Mouse (Mus musculus): Measurements from ENCODE around the gene Cbr1. TPM values are rescaled to one million over a fixed set of nuclear protein-coding genes. Genes with fewer than 3 reads are reported as not detected.

Gene Cbr1
- polyA plus RNA-seq, 1 experiment from 2014 or later = 102 TPM

GRCm38 (mm10) chr16:93586382-93586781 lies 19.3 kb upstream of the Cbr1 start:
- Histone ChIP-seq H3K9me3 (replicated peaks) (no peaks in the 10 kb centered on the region), H3K27me3 (ENCODE audit: low read depth, poor library complexity, severe bottlenecking) (no peaks in the 10 kb centered on the region), H3K4me3 (no peak overlapping the region), H3K27ac (no peak overlapping the region), H3K36me3 (peaks cover 41% of the 10 kb centered on the region), H3K4me1 (peaks cover 7% of the 10 kb centered on the region)
- no peak for DNase-seq (ENCODE audit: low spot score)
- WGBS = 63% methylated on average over 8 of the region's 8 CpGs

DNA sequence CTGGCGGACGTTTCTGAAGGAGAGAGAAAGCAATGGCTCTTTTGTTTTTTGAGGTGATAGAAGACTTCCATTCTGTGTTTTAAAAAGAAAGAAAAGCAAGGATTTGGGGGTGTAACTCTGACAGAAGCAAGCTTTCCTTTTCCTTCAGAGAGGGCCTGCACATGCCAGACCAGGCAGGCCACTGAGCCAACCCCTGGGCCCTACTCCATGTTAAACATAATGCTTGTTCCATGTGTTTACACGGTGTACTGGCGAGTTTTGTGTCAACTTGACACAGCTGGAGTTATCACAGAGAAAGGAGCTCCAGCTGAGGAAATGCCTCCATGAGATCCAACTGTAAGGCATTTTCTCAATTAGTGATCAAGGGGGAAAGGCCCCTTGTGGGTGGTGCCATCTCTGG lies 17.4 kb upstream of the Cbr1 start:
- no peaks in the 10 kb centered on the region for H3K27me3 ChIP-seq (ENCODE audit: low read depth, poor library complexity, severe bottlenecking)
- no peak overlapping the region for H3K4me3 ChIP-seq
- H3K36me3 ChIP-seq = peaks cover 48% of the 10 kb centered on the region
- no peak for DNase-seq (ENCODE audit: low spot score)
- H3K9me3 ChIP-seq (replicated peaks) = no peaks in the 10 kb centered on the region
- 83% methylated on average over 4 of the region's 4 CpGs for WGBS
- no peak overlapping the region for H3K27ac ChIP-seq
- peaks cover 7% of the 10 kb centered on the region for H3K4me1 ChIP-seq

DNA sequence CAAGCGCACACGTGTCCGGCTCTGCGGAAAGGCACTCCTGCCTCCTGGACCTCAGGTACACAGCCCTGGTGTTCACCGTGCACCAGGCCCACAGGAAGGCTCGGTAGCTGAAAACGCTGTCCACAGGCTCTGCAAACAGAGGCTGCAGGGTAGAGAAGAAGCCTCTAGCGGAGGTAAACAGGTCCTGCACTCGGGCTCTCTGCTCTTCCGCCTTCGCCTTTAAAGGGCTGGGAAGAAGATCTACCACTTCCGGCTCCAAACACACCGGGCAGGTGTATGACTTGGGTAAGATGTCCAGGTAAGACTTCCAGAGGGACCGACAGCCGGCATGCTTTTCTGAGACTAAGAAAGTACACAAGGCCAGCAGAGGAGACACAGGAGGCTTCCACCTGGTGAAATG lies 14.7 kb upstream of the Cbr1 start:
- no peak overlapping the region for H3K27ac ChIP-seq
- H3K9me3 ChIP-seq (replicated peaks) = no peaks in the 10 kb centered on the region
- H3K4me3 ChIP-seq = no peak overlapping the region
- no peaks in the 10 kb centered on the region for H3K27me3 ChIP-seq (ENCODE audit: low read depth, poor library complexity, severe bottlenecking)
- no peak for DNase-seq (ENCODE audit: low spot score)
- peaks cover 7% of the 10 kb centered on the region for H3K4me1 ChIP-seq
- H3K36me3 ChIP-seq = peaks cover 37% of the 10 kb centered on the region
- WGBS = 95% methylated on average over 15 of the region's 15 CpGs

- Histone ChIP-seq H3K36me3 (peaks cover 43% of the 10 kb centered on the region), H3K27ac (no peak overlapping the region), H3K27me3 (ENCODE audit: low read depth, poor library complexity, severe bottlenecking) (no peaks in the 10 kb centered on the region), H3K4me3 (no peak overlapping the region), H3K9me3 (replicated peaks) (no peaks in the 10 kb centered on the region), H3K4me1 (peaks cover 4% of the 10 kb centered on the region)
- 93% methylated on average over 20 of the region's 20 CpGs for WGBS
- DNase-seq (ENCODE audit: low spot score) = no peak
These were observed 13.9 kb upstream of the Cbr1 start for GRCm38 (mm10) chr16:93591450-93592430.

DNA sequence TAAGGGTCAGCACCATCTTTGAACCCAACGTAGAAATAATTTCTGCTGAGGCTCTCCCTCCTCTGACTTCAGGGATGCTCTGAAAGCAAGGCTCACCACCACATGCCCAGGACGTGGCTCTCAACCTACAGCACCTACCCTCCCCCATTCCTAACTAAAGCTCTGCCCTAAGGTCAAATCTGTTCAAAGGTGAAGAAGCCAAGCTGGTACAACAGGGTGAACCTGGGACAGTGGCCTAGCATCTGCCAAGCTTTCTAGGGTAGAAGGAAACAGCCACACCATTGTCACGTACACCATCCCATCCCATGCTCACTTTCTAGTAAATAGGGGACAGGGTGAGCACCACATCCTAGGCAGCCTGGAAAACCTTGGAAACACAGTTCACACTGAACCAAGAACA lies 12.9 kb upstream of the Cbr1 start:
- Histone ChIP-seq H3K4me1 (peaks cover 4% of the 10 kb centered on the region), H3K4me3 (no peak overlapping the region), H3K9me3 (replicated peaks) (no peaks in the 10 kb centered on the region), H3K27ac (no peak overlapping the region), H3K27me3 (ENCODE audit: low read depth, poor library complexity, severe bottlenecking) (no peaks in the 10 kb centered on the region), H3K36me3 (peaks cover 52% of the 10 kb centered on the region)
- no peak for DNase-seq (ENCODE audit: low spot score)
- 94% methylated on average over 3 of the region's 3 CpGs for WGBS

GRCm38 (mm10) chr16:93593406-93593805 lies 12.2 kb upstream of the Cbr1 start:
- 93% methylated on average over 8 of the region's 8 CpGs for WGBS
- H3K36me3 ChIP-seq = peaks cover 59% of the 10 kb centered on the region
- no peak overlapping the region for H3K4me3 ChIP-seq
- no peaks in the 10 kb centered on the region for H3K9me3 ChIP-seq (replicated peaks)
- peak; percentile 19 for DNase-seq (ENCODE audit: low spot score)
- no peak overlapping the region for H3K27ac ChIP-seq
- no peaks in the 10 kb centered on the region for H3K27me3 ChIP-seq (ENCODE audit: low read depth, poor library complexity, severe bottlenecking)
- no peaks in the 10 kb centered on the region for H3K4me1 ChIP-seq

GRCm38 (mm10) chr16:93594448-93594847 lies 11.2 kb upstream of the Cbr1 start:
- no peaks in the 10 kb centered on the region for H3K4me1 ChIP-seq
- H3K27me3 ChIP-seq (ENCODE audit: low read depth, poor library complexity, severe bottlenecking) = no peaks in the 10 kb centered on the region
- no peak overlapping the region for H3K4me3 ChIP-seq
- peaks cover 58% of the 10 kb centered on the region for H3K36me3 ChIP-seq
- no peak overlapping the region for H3K27ac ChIP-seq
- WGBS = 94% methylated on average over 10 of the region's 10 CpGs
- no peak for DNase-seq (ENCODE audit: low spot score)
- no peaks in the 10 kb centered on the region for H3K9me3 ChIP-seq (replicated peaks)

DNA sequence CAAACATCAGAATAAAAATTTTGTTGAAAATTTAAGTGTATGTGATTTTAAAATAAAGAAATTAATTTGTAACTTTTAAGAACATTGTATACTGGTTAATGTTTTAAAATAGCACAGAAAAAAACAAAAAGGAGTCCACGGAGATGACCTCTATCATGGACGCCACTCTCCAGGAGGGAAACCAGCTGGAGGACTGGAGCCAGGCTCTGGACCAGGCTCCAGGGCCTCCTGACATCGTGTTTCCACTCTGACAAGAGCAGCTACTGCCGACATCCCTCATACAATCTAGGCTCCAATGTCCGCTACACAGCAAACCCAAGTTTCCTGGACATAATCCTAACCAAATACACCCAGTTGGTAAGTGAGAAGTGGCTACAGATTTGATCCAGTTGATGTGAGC lies 9.9 kb upstream of the Cbr1 start:
- H3K27ac ChIP-seq = no peak overlapping the region
- no peaks in the 10 kb centered on the region for H3K4me1 ChIP-seq
- no peaks in the 10 kb centered on the region for H3K27me3 ChIP-seq (ENCODE audit: low read depth, poor library complexity, severe bottlenecking)
- H3K36me3 ChIP-seq = peaks cover 45% of the 10 kb centered on the region
- no peaks in the 10 kb centered on the region for H3K9me3 ChIP-seq (replicated peaks)
- 88% methylated on average over 5 of the region's 5 CpGs for WGBS
- no peak overlapping the region for H3K4me3 ChIP-seq
- DNase-seq (ENCODE audit: low spot score) = peak; percentile 23

GRCm38 (mm10) chr16:93596807-93597206 lies 8.8 kb upstream of the Cbr1 start:
- H3K36me3 ChIP-seq = peaks cover 42% of the 10 kb centered on the region
- 95% methylated on average over 7 of the region's 7 CpGs for WGBS
- no peaks in the 10 kb centered on the region for H3K27me3 ChIP-seq (ENCODE audit: low read depth, poor library complexity, severe bottlenecking)
- DNase-seq (ENCODE audit: low spot score) = peak; percentile 13
- no peak overlapping the region for H3K27ac ChIP-seq
- H3K4me3 ChIP-seq = no peak overlapping the region
- no peaks in the 10 kb centered on the region for H3K9me3 ChIP-seq (replicated peaks)
- H3K4me1 ChIP-seq = no peaks in the 10 kb centered on the region

DNA sequence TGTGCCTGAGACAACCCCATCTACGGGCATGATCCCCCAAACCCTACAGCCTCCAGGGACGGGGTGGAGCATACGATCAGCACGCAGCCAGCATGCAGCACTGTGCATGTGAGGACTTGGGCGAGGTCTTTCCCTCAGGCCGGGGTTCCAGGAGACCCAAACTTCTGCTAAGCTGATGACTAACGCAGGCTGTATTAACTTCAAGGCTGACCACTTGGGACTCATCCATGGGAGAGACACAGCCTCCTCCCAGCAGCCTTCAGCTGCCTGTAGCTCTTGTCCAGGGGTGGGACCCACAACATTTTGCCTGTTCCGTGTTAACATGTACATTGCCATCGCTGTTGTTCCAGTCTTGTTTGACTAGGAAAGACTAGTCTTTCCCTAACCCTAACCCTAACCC lies 8.1 kb upstream of the Cbr1 start:
- DNase-seq (ENCODE audit: low spot score) = peak; percentile 27
- H3K27ac ChIP-seq = no peak overlapping the region
- no peaks in the 10 kb centered on the region for H3K9me3 ChIP-seq (replicated peaks)
- WGBS = 91% methylated on average over 9 of the region's 9 CpGs
- no peaks in the 10 kb centered on the region for H3K4me1 ChIP-seq
- H3K36me3 ChIP-seq = peaks cover 42% of the 10 kb centered on the region
- no peak overlapping the region for H3K4me3 ChIP-seq
- no peaks in the 10 kb centered on the region for H3K27me3 ChIP-seq (ENCODE audit: low read depth, poor library complexity, severe bottlenecking)

DNA sequence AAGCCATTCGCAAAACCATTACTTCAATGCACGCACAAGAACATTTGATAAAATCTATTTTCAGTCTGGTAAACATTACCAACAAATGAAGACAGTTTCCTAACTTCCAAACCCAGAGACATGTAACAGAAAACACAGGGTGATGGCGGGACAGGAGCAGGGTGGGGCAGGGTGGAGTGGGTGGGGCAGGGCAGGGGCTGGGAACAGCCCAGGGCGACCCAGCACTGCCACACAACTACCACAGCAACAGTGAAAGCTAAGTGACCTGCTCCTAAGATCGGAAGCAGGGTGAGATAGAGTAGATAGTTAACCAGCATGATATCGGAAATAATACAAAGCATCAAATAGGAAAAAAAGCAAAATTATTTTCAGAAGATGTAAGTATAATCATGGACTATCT lies 6.2 kb upstream of the Cbr1 start:
- H3K4me3 ChIP-seq = no peak overlapping the region
- peaks cover 8% of the 10 kb centered on the region for H3K4me1 ChIP-seq
- H3K36me3 ChIP-seq = peaks cover 31% of the 10 kb centered on the region
- no peaks in the 10 kb centered on the region for H3K9me3 ChIP-seq (replicated peaks)
- 90% methylated on average over 6 of the region's 6 CpGs for WGBS
- no peaks in the 10 kb centered on the region for H3K27me3 ChIP-seq (ENCODE audit: low read depth, poor library complexity, severe bottlenecking)
- peak; percentile 15 for DNase-seq (ENCODE audit: low spot score)
- no peak overlapping the region for H3K27ac ChIP-seq

- Histone ChIP-seq H3K4me3 (peak within 1 kb of the TSS; percentile 69), H3K27ac (peak within 1 kb of the TSS; percentile 95), H3K9me3 (replicated peaks) (no peaks in the 10 kb centered on the region), H3K4me1 (peaks cover 26% of the 10 kb centered on the region), H3K36me3 (peaks cover 4% of the 10 kb centered on the region; the same call in 1 of the 2 replicates), H3K27me3 (ENCODE audit: low read depth, poor library complexity, severe bottlenecking) (no peaks in the 10 kb centered on the region)
- peak; percentile 96 for DNase-seq (ENCODE audit: low spot score)
- WGBS = 2% methylated on average over 55 of the region's 55 CpGs
These were observed 2.0 kb upstream of the Cbr1 start, which contains the start of gene Setd4 for GRCm38 (mm10) chr16:93603439-93604212. TSS of gene Setd4 (minus strand) at chr16:93604063.

- 2% methylated on average over 16 of the region's 16 CpGs for WGBS
- H3K4me1 ChIP-seq = peaks cover 32% of the 10 kb centered on the region
- DNase-seq (ENCODE audit: low spot score) = peak; percentile 41
- H3K27me3 ChIP-seq (ENCODE audit: low read depth, poor library complexity, severe bottlenecking) = no peaks in the 10 kb centered on the region
- H3K36me3 ChIP-seq = peaks cover 9% of the 10 kb centered on the region
- no peaks in the 10 kb centered on the region for H3K9me3 ChIP-seq (replicated peaks)
- peak overlapping the region; percentile 69 for H3K4me3 ChIP-seq
- H3K27ac ChIP-seq = peak overlapping the region; percentile 95
These were observed 1.1 kb upstream of the Cbr1 start for GRCm38 (mm10) chr16:93604481-93604969.
